Comparison of ENCODE assay signal across 1 mouse cellular context in the genomic region with DNA sequence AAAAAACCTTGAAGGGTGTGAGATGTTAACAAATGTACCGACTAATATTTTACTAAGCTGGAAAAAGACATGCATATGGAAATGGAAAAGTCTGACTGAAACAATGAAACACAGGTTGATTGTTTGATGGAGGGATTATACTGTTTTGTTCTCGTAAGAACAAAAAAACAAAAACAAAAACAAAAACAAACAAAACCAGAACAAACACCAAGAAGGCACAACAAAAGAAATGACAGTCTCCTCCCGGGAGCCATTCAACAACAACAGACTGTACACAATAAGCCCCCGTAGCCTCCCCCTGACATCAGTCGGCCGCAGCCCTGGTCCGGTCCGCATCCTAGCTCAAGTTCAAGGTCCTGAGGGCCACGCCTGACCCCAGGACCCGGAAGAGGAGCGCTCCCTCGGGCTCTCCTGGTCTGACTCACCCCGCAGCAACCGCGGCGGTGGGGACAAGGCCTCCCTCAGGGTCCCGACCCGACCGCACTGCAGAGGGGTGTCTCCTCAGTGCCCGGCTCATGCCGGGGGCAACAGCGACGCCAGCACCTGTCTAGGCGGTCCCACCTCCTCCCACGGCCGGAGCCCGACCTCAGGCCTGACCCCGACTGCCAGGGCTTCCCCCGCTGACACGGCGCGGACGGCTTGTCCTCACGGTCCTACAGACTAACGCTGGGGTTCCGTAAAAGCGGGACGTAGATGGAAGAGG.
TF ChIP-seq lines count a peak whose summit lies in the region.

No protein-coding gene starts in this region.

TF ChIP-seq in CH12.LX, 34 proteins besides CTCF, POLR2A, EP300 and RAD21 (continued from another document):
- TF ChIP-seq TCF12 (IDR thresholded peaks at IDR 0.05; ENCODE audit: low read depth, low read length) (0 out of 2 replicates have a peak, but pooled peaks have one; percentile 0), NELFE (IDR thresholded peaks at IDR 0.05; ENCODE audit: low read depth, low read length) (no peak), MAZ (IDR thresholded peaks at IDR 0.05; ENCODE audit: low read depth, low read length) (no peak), RCOR1 (conservative IDR thresholded peaks at IDR 0.05; ENCODE audit: low read depth, low read length) (0 out of 2 replicates have a peak, but pooled peaks have one; percentile 9), SIN3A (IDR thresholded peaks at IDR 0.05; ENCODE audit: low read length) (peak; percentile 72), KAT2A (IDR thresholded peaks at IDR 0.05; ENCODE audit: insufficient replicate concordance, low read length) (no peak), POLR2AphosphoS2 (IDR thresholded peaks at IDR 0.05; ENCODE audit: low read depth, low read length) (no peak), TBP (conservative IDR thresholded peaks at IDR 0.05; ENCODE audit: low read depth, low read length) (no peak), MEF2A (IDR thresholded peaks at IDR 0.05; ENCODE audit: borderline replicate concordance, low read depth, low read length) (0 out of 2 replicates have a peak, but pooled peaks have one; percentile 15)
